Mouse (Mus musculus) liver, adult 2 months (tissue): ENCODE measurements around the gene Fnip1. TPM values are rescaled to one million over a fixed set of nuclear protein-coding genes. Genes with fewer than 3 reads are reported as not detected.

ENCODE experiments used
- DNase-seq: peaks from one replicate; pipeline ENCODE4 v3.0.0-alpha.2; 2011; ENCODE audit warnings: low read depth, low spot score; ENCODE audit errors: extremely low read depth
- H3K27ac ChIP-seq: fragments of 200-500 bp; replicated peaks from 2 replicates; pipeline ENCODE4 v1.5.1; 2012; ENCODE audit warnings: low read depth, mild to moderate bottlenecking, control low read depth, inconsistent platforms, low read length; ENCODE audit not compliant: insufficient read depth
- H3K27me3 ChIP-seq: fragments of 200-500 bp; 2 replicates; pipeline ENCODE4 v1.6.1; 2012; ENCODE audit warnings: mild to moderate bottlenecking, moderate library complexity, low read length, inconsistent platforms; ENCODE audit not compliant: control insufficient read depth, insufficient read depth
- H3K36me3 ChIP-seq: fragments of 200-500 bp; 2 replicates; pipeline ENCODE4 v1.6.1; 2012; ENCODE audit warnings: low read length, inconsistent platforms; ENCODE audit not compliant: control insufficient read depth, insufficient read depth
- H3K4me1 ChIP-seq: fragments of 200-500 bp; 2 replicates; pipeline ENCODE4 v1.6.1; 2011; ENCODE audit warnings: low read length; ENCODE audit not compliant: control insufficient read depth, insufficient read depth
- H3K4me3 ChIP-seq: fragments of 200-500 bp; 2 replicates; pipeline ENCODE4 v1.5.1; 2011; ENCODE audit warnings: low read depth, mild to moderate bottlenecking, control low read depth, low read length, moderate library complexity; ENCODE audit not compliant: insufficient read depth
- H3K79me2 ChIP-seq: fragments of 200-500 bp; 2 replicates; pipeline ENCODE4 v1.6.1; 2012; ENCODE audit warnings: inconsistent platforms, mild to moderate bottlenecking, low read length, moderate library complexity; ENCODE audit not compliant: control insufficient read depth, insufficient read depth
- H3K9ac ChIP-seq: fragments of 200-500 bp; 2 replicates; pipeline ENCODE4 v1.6.1; 2012; ENCODE audit warnings: low read depth, mild to moderate bottlenecking, control low read depth, inconsistent platforms, low read length
- CTCF ChIP-seq: fragments of 200-500 bp; IDR thresholded peaks from 2 replicates; pipeline ENCODE4 v1.5.1; 2011; ENCODE audit warnings: low read depth, low read length, control low read depth
- POLR2A ChIP-seq: fragments of 200-500 bp; IDR thresholded peaks from 2 replicates; pipeline ENCODE4 v1.6.1; 2011; ENCODE audit warnings: low read length, control low read depth; ENCODE audit not compliant: insufficient read depth; ENCODE audit errors: extremely low read depth
- WGBS: fragments of 180-500 bp; shearing (Covaris S2); methylation state at CpG from one replicate; pipeline ENCODE4 v1.1.7; 2018; 5-methylcytosine and 5-hydroxymethylcytosine counted together
- polyA plus RNA-seq: library from polyadenylated mRNA; depleted of rRNA; stranded (reverse); fragments of >200 nt; gene quantifications from 2 replicates; pipeline ENCODE4 v1.2.3, GENCODE M21; 2012
- total RNA-seq: library from RNA; depleted of rRNA; stranded (reverse); fragments of >200 nt; gene quantifications from 2 replicates; pipeline ENCODE4 v1.2.3, GENCODE M21; 2014

The Fnip1 gene
- total and polyA plus RNA-seq, 2 experiments = 2.3 to 42.5 TPM

GRCm38 (mm10) chr11:54427138-54427537 is 10.9 kb upstream of the Fnip1 start:
- H3K79me2 ChIP-seq = no peaks in the 10 kb centered on the region
- H3K27ac ChIP-seq = no peak overlapping the region
- H3K4me3 ChIP-seq = no peak overlapping the region
- DNase-seq = no peak
- H3K4me1 ChIP-seq = no peaks in the 10 kb centered on the region
- no peak overlapping the region for H3K9ac ChIP-seq
- H3K27me3 ChIP-seq = no peaks in the 10 kb centered on the region
- WGBS = 80% methylated on average over 2 of the region's 2 CpGs
- TF ChIP-seq CTCF (no peak), POLR2A (no peak)
- no peaks in the 10 kb centered on the region for H3K36me3 ChIP-seq

DNA sequence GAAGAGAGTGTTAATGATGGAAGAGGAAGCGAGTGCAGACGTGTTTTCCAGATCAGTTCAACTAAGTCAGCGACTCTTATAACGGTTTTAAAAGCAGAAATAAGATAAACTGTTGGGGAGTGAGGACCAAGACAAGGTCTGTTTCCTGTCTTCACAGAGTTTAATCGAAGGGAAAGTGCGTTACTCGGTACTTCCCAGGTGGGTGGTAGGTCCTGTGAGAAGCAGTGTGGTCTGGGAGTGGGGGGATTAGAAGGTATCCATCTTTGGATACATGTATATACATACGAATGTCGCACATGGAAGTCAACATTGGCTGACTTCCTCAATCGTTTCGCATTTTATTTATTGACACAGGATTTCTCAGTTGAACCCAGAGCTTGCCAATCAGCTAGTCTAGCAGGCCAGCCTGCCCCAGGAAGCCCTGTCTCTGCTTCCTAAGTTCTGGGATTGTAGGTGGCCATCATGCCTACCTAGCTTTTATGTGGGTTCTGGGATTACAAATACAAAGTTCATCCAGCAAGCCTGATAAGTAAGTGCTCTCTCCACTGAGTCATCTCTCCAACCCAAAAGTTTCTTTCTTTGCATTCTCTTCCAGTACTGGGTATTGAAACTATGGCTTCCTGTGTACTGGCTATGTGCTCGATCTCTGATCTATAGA is 10.2 kb upstream of the Fnip1 start:
- TF ChIP-seq CTCF (no peak), POLR2A (no peak)
- Histone ChIP-seq H3K79me2 (no peaks in the 10 kb centered on the region), H3K36me3 (no peaks in the 10 kb centered on the region), H3K27ac (no peak overlapping the region), H3K27me3 (no peaks in the 10 kb centered on the region), H3K4me1 (no peaks in the 10 kb centered on the region), H3K4me3 (no peak overlapping the region), H3K9ac (no peak overlapping the region)
- WGBS = 80% methylated on average over 12 of the region's 12 CpGs
- DNase-seq = no peak

GRCm38 (mm10) chr11:54429224-54429623 is 8.8 kb upstream of the Fnip1 start:
- Histone ChIP-seq H3K4me1 (no peaks in the 10 kb centered on the region), H3K4me3 (no peak overlapping the region), H3K36me3 (no peaks in the 10 kb centered on the region), H3K79me2 (no peaks in the 10 kb centered on the region), H3K27me3 (no peaks in the 10 kb centered on the region), H3K27ac (no peak overlapping the region), H3K9ac (no peak overlapping the region)
- TF ChIP-seq POLR2A (no peak), CTCF (no peak)
- 92% methylated on average over 2 of the region's 2 CpGs for WGBS
- no peak for DNase-seq

DNA sequence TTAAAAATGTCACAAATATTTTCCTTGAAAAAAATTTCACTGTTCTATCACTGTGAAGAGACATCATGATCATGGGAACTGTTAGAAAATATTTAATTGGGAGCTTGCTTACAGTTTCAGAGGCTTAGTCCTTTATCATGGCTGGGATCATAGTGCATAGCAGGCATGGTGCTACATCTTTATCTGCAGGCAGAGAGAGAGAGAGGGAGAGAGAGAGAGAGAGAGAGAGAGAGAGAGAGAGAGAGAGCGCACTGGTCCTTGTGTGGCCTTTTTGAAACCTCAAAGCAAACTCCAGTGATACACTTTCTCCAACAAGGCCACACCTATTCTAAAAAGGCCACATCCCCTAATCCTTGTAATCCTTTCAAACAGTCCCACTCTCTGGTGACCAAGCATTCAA is 2.2 kb upstream of the Fnip1 start:
- TF ChIP-seq POLR2A = no peak
- TF ChIP-seq CTCF = no peak
- DNase-seq = no peak
- no peaks in the 10 kb centered on the region for H3K27me3 ChIP-seq
- peaks cover 8% of the 10 kb centered on the region; the same call in 1 of the 2 replicates for H3K79me2 ChIP-seq
- H3K9ac ChIP-seq = no peak overlapping the region
- H3K36me3 ChIP-seq = no peaks in the 10 kb centered on the region
- no peak overlapping the region for H3K27ac ChIP-seq
- H3K4me1 ChIP-seq = peaks cover 8% of the 10 kb centered on the region
- WGBS = 100% methylated on average over 1 of the region's 1 CpGs
- H3K4me3 ChIP-seq = no peak overlapping the region

DNA sequence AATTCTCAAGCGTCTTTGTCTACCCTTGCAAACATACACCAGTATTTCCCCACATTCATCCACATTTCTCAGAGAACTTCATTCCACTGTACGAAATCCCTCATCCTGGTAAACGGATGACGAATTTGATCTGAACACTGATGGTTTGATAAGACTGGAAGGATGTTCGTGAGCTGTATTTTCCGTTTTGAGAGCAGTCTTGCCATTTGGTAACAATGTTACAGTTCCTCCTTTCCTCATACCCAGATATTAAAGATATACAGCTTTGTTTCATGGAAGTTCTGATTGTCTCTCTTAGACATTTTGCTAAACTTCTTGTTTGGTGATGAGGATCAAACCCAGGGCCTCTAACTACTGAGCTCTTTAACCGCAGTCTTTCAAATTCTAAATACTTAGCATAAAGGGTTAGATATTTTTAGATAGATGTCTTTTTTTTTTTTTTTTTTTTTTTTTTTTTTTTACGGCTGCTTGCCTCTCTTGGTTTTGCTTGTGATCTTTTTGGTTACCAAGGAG is 633 bp upstream of the Fnip1 start:
- TF ChIP-seq CTCF = no peak
- TF ChIP-seq POLR2A = no peak
- H3K36me3 ChIP-seq = no peaks in the 10 kb centered on the region
- WGBS = 52% methylated on average over 8 of the region's 8 CpGs

DNA sequence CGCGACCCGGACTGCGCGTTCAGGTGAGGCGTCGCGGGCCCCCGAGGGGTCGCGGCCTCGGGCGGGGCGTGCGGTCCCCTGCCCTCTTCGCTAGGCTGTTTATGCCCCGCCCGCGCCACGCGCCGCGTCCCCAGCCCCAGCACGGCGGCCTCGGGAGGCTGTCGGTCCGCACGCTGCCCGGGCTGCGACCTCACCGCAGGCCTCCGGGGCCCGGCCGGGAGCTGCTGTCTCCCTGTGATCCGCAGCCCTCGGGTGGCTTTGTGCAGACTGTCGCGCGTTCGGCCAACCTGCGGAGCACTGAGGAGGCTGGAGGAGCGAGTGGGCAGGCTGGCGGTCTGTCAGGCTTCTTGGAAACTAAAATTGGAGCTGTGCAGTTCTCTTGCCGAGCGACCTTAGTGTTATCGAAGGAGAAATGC is 375 bp downstream of the Fnip1 start:
- no peak for TF ChIP-seq POLR2A
- TF ChIP-seq CTCF = no peak
- no peak for DNase-seq
- no peaks in the 10 kb centered on the region for H3K36me3 ChIP-seq
- H3K9ac ChIP-seq = peak overlapping the region; percentile 99
- peaks cover 19% of the 10 kb centered on the region; the same call in 1 of the 2 replicates for H3K79me2 ChIP-seq
- WGBS = 1% methylated on average over 47 of the region's 47 CpGs
- H3K4me1 ChIP-seq = peaks cover 18% of the 10 kb centered on the region
- H3K4me3 ChIP-seq = peak overlapping the region; percentile 99
- H3K27ac ChIP-seq = peak overlapping the region; percentile 99
- H3K27me3 ChIP-seq = no peaks in the 10 kb centered on the region

More for the DNA sequence above, 633 bp upstream of the Fnip1 start:
- peaks cover 12% of the 10 kb centered on the region for H3K4me1 ChIP-seq
- no peak for DNase-seq
- peak overlapping the region; percentile 85 for H3K9ac ChIP-seq
- H3K79me2 ChIP-seq = peaks cover 15% of the 10 kb centered on the region; the same call in 1 of the 2 replicates
- H3K27me3 ChIP-seq = no peaks in the 10 kb centered on the region
- H3K4me3 ChIP-seq = peak overlapping the region; percentile 72
- peak overlapping the region; percentile 69 for H3K27ac ChIP-seq
